Mouse (Mus musculus): ENCODE measurements around the gene Slc24a2.

- TF ChIP-seq CTCF (IDR thresholded peaks at IDR 0.05; ENCODE audit: extremely low read depth, insufficient read length, insufficient replicate concordance, low read depth, low read length) (no peak), POLR2A (IDR thresholded peaks at IDR 0.05; ENCODE audit: low read depth, low read length) (no peak)
Measured at GRCm38 (mm10) chr4:87018073-87018997, 211.9 kb downstream of the Slc24a2 start.
